Mouse (Mus musculus) hindbrain, embryonic 16.5 days (tissue): ENCODE measurements around the gene Tex14. TPM values are rescaled to one million over a fixed set of nuclear protein-coding genes. Genes with fewer than 3 reads are reported as not detected.
A peak's percentile ranks its signal among the peaks of the same experiment; 100 is the strongest.
"Not testable (repeated sequence)": the region's sequence is repeated elsewhere in the genome, so short reads cannot be mapped to it uniquely, and the experiment has no call there.

ENCODE experiments used
- ATAC-seq: fragments of 200-750 bp; cut with Nextera tagmentation; 2 replicates; pipeline ENCODE4 v1.8.0; 2017; ENCODE audit warnings: moderate TSS enrichment, moderate library complexity
- H3K27ac ChIP-seq: fragments of 300-500 bp; sonication (generic); 2 replicates; pipeline ENCODE4 v1.5.1; 2014; ENCODE audit warnings: low read depth, mild to moderate bottlenecking, control low read depth, low read length, moderate library complexity
- H3K27me3 ChIP-seq: fragments of 300-500 bp; sonication (generic); replicated peaks from 2 replicates; pipeline ENCODE4 v1.6.1; 2014; ENCODE audit warnings: low read length; ENCODE audit not compliant: control insufficient read depth, insufficient read depth
- H3K36me3 ChIP-seq: fragments of 300-500 bp; sonication (generic); 2 replicates; pipeline ENCODE4 v1.6.1; 2014; ENCODE audit warnings: mild to moderate bottlenecking, low read length, moderate library complexity, mixed read lengths; ENCODE audit not compliant: control insufficient read depth, insufficient read depth
- H3K4me1 ChIP-seq: fragments of 300-500 bp; sonication (generic); 2 replicates; pipeline ENCODE4 v1.6.1; 2014; ENCODE audit warnings: low read depth, low read length; ENCODE audit not compliant: control insufficient read depth, insufficient read depth
- H3K4me2 ChIP-seq: fragments of 300-500 bp; sonication (generic); 2 replicates; pipeline ENCODE4 v1.6.1; 2014; ENCODE audit warnings: mild to moderate bottlenecking, low read length, control low read depth, moderate library complexity
- H3K4me3 ChIP-seq: fragments of 300-500 bp; sonication (generic); 2 replicates; pipeline ENCODE4 v1.5.1; 2014; ENCODE audit warnings: mild to moderate bottlenecking, low read length, control low read depth, moderate library complexity
- H3K9ac ChIP-seq: fragments of 300-500 bp; sonication (generic); 2 replicates; pipeline ENCODE4 v1.6.1; 2014; ENCODE audit warnings: low read depth, mild to moderate bottlenecking, control low read depth, low read length, moderate library complexity
- H3K9me3 ChIP-seq: fragments of 300-500 bp; sonication (generic); 2 replicates; pipeline ENCODE4 v1.6.1; 2014; ENCODE audit warnings: mild to moderate bottlenecking, low read length, moderate library complexity; ENCODE audit not compliant: control insufficient read depth
- WGBS: fragments of 180-500 bp; shearing (Covaris S2); extraction: QIAGEN DNeasy Blood & Tissue Kit; methylation state at CpG from one replicate; pipeline ENCODE4 v1.1.7; 2014; 5-methylcytosine and 5-hydroxymethylcytosine counted together
- polyA plus RNA-seq: library from polyadenylated mRNA; unstranded; fragments of >200 nt; fragmentation: Nextera tagmentation; extraction: Ambion mirVana; gene quantifications from 2 replicates; pipeline ENCODE4 v1.2.1, GENCODE M21; 2015

Gene Tex14
- polyA plus RNA-seq, 1 experiment from 2014 or later = 1.9 TPM

- Histone ChIP-seq H3K4me2 (no peak overlapping the region), H3K4me3 (no peak overlapping the region), H3K9me3 (no peaks in the 10 kb centered on the region), H3K36me3 (no peaks in the 10 kb centered on the region), H3K27ac (no peak overlapping the region), H3K4me1 (no peaks in the 10 kb centered on the region), H3K9ac (no peak overlapping the region), H3K27me3 (no peaks in the 10 kb centered on the region)
- no peak for ATAC-seq
- 79% methylated on average over 1 of the region's 1 CpGs for WGBS
These were observed 27.6 kb downstream of the Tex14 start for GRCm38 (mm10) chr11:87432447-87432846.

- no peak for ATAC-seq
- Histone ChIP-seq H3K9ac (no peak overlapping the region), H3K27ac (no peak overlapping the region), H3K4me2 (no peak overlapping the region), H3K4me1 (no peaks in the 10 kb centered on the region), H3K9me3 (no peaks in the 10 kb centered on the region), H3K4me3 (no peak overlapping the region), H3K27me3 (no peaks in the 10 kb centered on the region), H3K36me3 (no peaks in the 10 kb centered on the region)
- 52% methylated on average over 6 of the region's 6 CpGs for WGBS
These were observed 28.2 kb downstream of the Tex14 start for GRCm38 (mm10) chr11:87432933-87433669.

DNA sequence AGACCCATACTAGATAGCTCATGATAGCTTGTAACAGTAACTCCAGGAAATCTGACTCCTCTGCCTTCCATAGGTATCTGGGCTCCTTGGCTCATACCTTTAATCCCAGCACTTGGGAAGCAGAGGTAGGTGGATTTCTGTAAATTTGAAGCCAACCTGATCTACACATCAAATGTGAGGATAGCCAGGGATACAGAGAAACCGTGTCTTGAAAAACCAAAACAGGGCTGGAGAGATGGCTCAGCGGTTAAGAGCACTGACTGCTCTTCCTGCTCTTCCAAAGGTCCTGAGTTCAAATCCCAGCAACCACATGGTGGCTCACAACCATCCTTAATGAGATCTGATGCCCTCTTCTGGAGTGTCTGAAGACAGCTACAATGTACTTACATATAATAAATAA lies 30.2 kb downstream of the Tex14 start:
- 94% methylated on average over 2 of the region's 2 CpGs for WGBS
- ATAC-seq, H3K36me3 ChIP-seq: not testable (repeated sequence)

GRCm38 (mm10) chr11:87436326-87437232 lies 31.7 kb downstream of the Tex14 start:
- H3K36me3 ChIP-seq = no peaks in the 10 kb centered on the region
- no peak for ATAC-seq
- WGBS = 72% methylated on average over 5 of the region's 5 CpGs
- H3K4me2 ChIP-seq = no peak overlapping the region
- H3K4me3 ChIP-seq = no peak overlapping the region
- no peaks in the 10 kb centered on the region for H3K4me1 ChIP-seq
- no peaks in the 10 kb centered on the region; the same call in 1 of the 2 replicates for H3K27me3 ChIP-seq
- no peaks in the 10 kb centered on the region for H3K9me3 ChIP-seq
- no peak overlapping the region for H3K9ac ChIP-seq
- no peak overlapping the region for H3K27ac ChIP-seq

More for the DNA sequence above, 30.2 kb downstream of the Tex14 start:
- not testable (repeated sequence) for H3K4me1 ChIP-seq, H3K9me3 ChIP-seq, H3K4me2 ChIP-seq, H3K9ac ChIP-seq, H3K27ac ChIP-seq, H3K27me3 ChIP-seq, H3K4me3 ChIP-seq

- H3K27me3 ChIP-seq = no peaks in the 10 kb centered on the region; the same call in 1 of the 2 replicates
- ATAC-seq = no peak
- no peak overlapping the region for H3K27ac ChIP-seq
- no peaks in the 10 kb centered on the region for H3K9me3 ChIP-seq
- WGBS = 89% methylated on average over 10 of the region's 10 CpGs
- no peak overlapping the region for H3K9ac ChIP-seq
- H3K4me2 ChIP-seq = no peak overlapping the region
- no peaks in the 10 kb centered on the region for H3K36me3 ChIP-seq
- no peak overlapping the region for H3K4me3 ChIP-seq
- H3K4me1 ChIP-seq = no peaks in the 10 kb centered on the region; the same call in 1 of the 2 replicates
These were observed 35.0 kb downstream of the Tex14 start for GRCm38 (mm10) chr11:87439796-87440420.

GRCm38 (mm10) chr11:87442643-87443372 lies 37.9 kb downstream of the Tex14 start:
- H3K4me1 ChIP-seq, H3K27me3 ChIP-seq, H3K9me3 ChIP-seq, H3K36me3 ChIP-seq: not testable (repeated sequence)
- peak overlapping the region; percentile 24 for H3K4me3 ChIP-seq
- WGBS = under 1% methylated on average over 27 of the region's 62 CpGs
- peak overlapping the region; percentile 62 for H3K27ac ChIP-seq
- H3K4me2 ChIP-seq = peak overlapping the region; percentile 53
- ATAC-seq = peak; percentile 98
- peak overlapping the region; percentile 15; the same call in 1 of the 2 replicates for H3K9ac ChIP-seq

GRCm38 (mm10) chr11:87443373-87443883 lies 38.6 kb downstream of the Tex14 start:
- Histone ChIP-seq H3K4me3 (no peak overlapping the region), H3K27ac (peak overlapping the region; percentile 57), H3K4me1 (no peaks in the 10 kb centered on the region; the same call in 1 of the 2 replicates), H3K27me3 (no peaks in the 10 kb centered on the region; the same call in 1 of the 2 replicates), H3K36me3 (no peaks in the 10 kb centered on the region), H3K9me3 (no peaks in the 10 kb centered on the region), H3K9ac (no peak overlapping the region), H3K4me2 (no peak overlapping the region; the same call in 1 of the 2 replicates)
- WGBS = under 1% methylated on average over 5 of the region's 5 CpGs
- no peak for ATAC-seq

- ATAC-seq, H3K4me3 ChIP-seq, H3K27ac ChIP-seq, H3K4me2 ChIP-seq, H3K36me3 ChIP-seq, H3K27me3 ChIP-seq, H3K9ac ChIP-seq, H3K4me1 ChIP-seq, H3K9me3 ChIP-seq: not testable (repeated sequence)
- 78% methylated on average over 10 of the region's 10 CpGs for WGBS
These were observed 39.2 kb downstream of the Tex14 start for GRCm38 (mm10) chr11:87444056-87444455.
